Mouse (Mus musculus) ovary, adult 2 months (tissue): Measurements from ENCODE around the gene Atoh8. TPM values are rescaled to one million over a fixed set of nuclear protein-coding genes. Genes with fewer than 3 reads are reported as not detected.

ENCODE experiments used
- polyA plus RNA-seq: library from polyadenylated mRNA; depleted of rRNA; stranded (reverse); fragments of >200 nt; gene quantifications from 2 replicates; pipeline ENCODE4 v1.2.3, GENCODE M21; 2012; rRNA removed

Atoh8 gene
- 22.5 and 23.5 TPM in 2 replicates for polyA plus RNA-seq

GRCm38 (mm10) chr6:72235098-72235806 lies at the start of gene Atoh8:
Gene Atoh8, minus strand, starts transcription at chr6:72235577.

Other genes with a start within 250 kb of the Atoh8 start
- gene St3gal5, start 138.0 kb downstream of the Atoh8 start, polyA plus RNA-seq, result 194 and 215 TPM in 2 replicates
- gene Sftpb, start 69.0 kb upstream of the Atoh8 start, polyA plus RNA-seq, result 0.70 and 1.3 TPM in 2 replicates
- gene Usp39, start 109.6 kb upstream of the Atoh8 start, polyA plus RNA-seq, result 21.4 and 22.0 TPM in 2 replicates
- 20.0 and 22.8 TPM in 2 replicates for gene 0610030E20Rik, start 111.7 kb upstream of the Atoh8 start, polyA plus RNA-seq
- gene Tmem150a, start 119.9 kb upstream of the Atoh8 start, polyA plus RNA-seq, result 60.2 and 70.6 TPM in 2 replicates
- 118 TPM in 2 replicates for gene Rnf181, start 131.4 kb upstream of the Atoh8 start, polyA plus RNA-seq
- gene Vamp5, start 144.9 kb upstream of the Atoh8 start, polyA plus RNA-seq, result 24.6 and 38.9 TPM in 2 replicates
- gene Vamp8, start 155.1 kb upstream of the Atoh8 start, polyA plus RNA-seq, result 75.9 and 104 TPM in 2 replicates
- 26.2 and 28.1 TPM in 2 replicates for gene Ggcx, start 178.7 kb upstream of the Atoh8 start, polyA plus RNA-seq
- 88.6 and 104 TPM in 2 replicates for gene Mat2a, start 204.0 kb upstream of the Atoh8 start, polyA plus RNA-seq